Mouse (Mus musculus) layer of hippocampus, adult 9-10 months (tissue): ENCODE data around the gene S100a3.

ENCODE experiments used
- DNase-seq: peaks from one replicate; pipeline ENCODE4 v3.0.0; 2022; ENCODE audit warnings: low spot score

The S100a3 gene

DNA sequence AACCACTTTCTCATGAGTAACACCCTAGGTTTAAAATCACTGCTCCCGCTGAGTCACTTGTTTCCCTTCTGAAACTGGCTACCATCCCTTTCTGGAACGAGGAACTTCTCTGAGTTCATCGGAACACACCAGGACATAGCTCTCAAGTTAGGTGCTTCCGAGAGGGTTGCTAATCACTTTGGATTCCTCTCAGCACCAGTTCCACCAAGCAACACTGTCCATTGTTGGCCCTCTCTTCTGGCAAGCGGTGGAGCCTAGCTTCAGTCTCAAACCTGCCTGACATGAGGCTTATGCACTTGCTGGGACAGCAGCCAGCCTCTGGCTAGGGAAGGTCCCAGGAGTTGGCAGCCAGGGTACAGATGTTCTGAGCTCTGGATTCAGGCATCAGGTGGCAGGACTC, 14.3 kb downstream of the S100a3 start:
- no peak for DNase-seq

DNA sequence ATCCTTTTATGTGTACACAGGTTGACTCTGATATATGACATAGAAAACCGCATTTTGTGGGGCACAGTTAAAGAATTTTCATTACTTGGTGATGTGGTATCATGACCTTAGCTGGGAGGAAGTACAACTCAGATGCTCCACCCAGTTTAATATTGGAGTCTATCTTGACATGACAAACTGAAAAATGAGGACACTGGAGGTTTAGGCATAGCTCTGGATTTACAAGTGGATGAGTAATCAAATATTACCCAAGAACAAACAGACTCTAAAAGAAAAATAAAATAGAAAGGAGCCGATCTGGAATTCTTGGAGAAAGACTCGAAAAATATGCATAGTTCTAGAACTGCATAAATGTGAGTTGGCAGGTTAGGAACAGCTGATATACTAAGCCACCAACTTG, 14.9 kb downstream of the S100a3 start:
- DNase-seq: no peak

DNA sequence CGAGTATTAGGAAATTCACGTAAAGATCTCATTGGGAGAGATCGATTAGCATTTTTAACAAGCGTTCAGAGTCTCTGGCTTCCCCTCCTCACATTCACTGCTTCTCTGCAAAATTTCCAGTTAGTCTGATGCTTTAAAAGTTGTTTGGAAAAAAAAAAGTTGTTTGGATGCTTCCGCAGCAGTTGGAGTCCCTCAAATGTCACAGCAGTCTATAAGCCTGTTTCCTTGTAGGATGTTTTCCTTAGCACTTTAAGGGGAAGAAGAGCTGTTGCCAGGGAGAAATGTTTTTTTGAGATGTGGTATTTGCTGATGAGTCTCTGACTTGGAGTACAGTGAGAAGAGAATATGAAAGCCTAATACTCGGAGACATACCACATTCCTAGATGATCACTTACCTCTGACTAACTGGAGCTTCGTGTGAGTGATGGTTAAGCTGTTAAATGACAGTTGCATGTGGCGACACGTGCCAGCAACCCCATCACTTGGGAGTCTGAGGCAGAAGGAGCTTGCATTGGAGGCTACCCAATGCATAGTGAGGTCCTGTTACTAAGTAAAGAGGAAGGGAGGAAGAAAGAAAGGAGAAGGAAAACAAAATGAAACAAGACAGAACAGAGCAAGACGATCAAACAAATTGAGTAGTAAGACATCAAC, 16.1 kb downstream of the S100a3 start:
- DNase-seq: no peak

DNA sequence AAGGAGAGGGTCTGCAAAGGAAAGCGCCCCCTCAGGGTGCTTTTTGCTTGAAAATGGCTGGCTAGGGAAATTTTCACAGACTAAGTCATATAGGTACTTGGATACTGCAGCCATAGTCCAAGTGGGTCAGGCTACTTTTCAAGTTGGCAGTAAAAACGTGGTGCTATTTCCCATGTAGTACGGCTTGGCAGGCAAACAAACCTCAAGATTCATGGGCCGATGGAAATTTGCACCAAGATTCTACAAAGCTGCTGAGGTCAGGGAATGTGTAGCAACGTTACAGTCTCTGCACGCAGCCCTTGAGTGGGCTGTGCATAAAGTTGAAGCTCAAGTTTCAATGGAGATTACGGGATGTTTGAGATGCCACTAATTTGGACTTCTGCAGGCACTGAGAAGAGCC, 19.1 kb downstream of the S100a3 start:
- no peak for DNase-seq

DNA sequence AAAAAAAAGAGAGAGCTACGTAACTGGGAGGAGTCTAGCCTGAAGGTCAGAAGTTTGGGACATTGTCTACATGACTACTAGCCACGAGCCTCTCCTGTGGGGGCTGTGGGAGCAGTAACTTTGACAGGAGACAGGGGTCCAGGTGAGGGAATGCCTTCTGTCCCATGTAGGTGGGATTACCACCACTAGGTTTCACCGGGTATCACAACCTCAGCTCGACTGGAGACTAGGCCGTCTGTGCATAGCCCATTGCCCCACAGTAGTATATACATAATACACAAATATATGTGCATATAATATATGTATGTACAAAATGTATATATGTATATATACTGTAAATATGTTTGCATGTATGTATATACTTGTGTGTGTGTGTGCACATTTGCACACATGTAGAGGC, 20.8 kb downstream of the S100a3 start:
- no peak for DNase-seq

DNA sequence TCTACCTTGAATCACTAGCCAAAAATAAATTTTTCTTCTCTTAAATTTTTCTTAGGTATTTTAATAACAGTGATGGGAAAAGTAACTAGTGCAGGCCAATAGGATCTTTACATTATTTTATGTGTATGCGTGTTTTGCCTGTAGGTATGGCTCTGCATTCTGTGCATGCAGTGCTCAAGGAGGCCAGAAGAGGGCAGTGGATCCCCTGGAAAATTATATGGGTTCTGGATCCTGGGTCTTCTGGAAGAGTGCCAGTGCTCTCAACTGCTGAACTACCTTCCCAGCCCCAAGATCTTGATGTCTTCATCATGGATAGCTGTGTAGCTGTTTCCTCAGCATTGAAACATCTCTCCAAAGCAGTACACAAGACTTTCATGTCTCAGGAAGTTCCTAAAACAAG, 21.8 kb downstream of the S100a3 start:
- DNase-seq: no peak

DNA sequence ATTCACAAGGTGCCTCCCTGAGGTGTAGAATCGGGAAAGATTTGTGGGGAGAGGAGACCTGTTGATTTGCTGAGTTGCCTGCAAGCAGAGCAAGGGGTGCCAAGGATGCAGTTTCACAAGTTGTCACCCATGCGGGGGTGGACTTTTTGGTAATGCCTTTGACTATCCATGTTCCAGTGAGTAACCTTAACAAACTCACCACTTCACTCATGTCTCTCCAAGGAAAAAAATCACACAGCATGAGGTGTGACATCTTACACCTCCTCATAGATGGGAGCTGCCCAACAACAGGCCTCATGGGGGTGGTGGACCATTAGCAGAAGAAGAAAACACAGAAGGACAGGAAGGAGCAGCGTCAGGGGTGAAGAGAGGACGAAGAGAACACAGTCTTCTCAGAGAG, 22.2 kb downstream of the S100a3 start:
- DNase-seq: no peak

DNA sequence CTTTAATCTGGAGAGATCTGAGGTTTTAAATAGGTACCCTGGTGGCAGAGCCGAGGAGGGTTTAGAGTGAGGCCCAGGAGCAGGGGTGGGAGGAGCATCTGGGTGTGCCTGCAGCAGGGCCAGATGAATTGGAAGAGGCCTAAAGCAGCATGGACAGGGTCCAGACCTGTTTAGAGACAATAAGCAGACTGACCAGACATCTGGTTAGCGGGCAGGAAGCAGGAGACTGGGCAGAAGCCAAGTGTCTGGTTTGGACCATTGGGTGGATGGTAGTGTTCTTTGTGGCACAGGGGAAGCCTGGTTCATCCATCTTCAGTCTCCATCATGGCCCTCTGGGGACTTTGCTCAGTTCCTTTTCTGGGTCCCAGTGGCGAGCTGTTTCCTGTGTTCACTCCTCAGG, 23.5 kb downstream of the S100a3 start:
- DNase-seq: no peak

DNA sequence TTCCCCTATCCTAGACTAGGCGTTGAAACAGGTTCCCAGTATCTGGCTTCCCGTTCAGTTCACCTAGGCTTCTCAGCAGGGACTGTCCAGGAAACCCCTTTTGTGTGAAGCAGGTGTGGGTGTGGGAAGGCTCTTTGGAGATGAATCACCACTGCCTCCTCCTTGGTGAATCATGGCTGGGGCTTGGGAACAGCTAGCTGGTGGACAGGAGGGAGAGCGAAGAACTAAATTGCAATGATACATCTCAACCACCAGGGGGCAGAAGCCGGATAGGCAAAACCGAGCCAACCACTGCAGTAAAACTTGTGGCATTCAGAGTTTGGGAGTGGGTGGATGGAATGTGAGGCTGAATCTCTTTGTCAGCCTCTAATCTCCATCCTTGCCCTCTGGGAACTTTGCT, 25.2 kb downstream of the S100a3 start:
- DNase-seq: peak; percentile 46

DNA sequence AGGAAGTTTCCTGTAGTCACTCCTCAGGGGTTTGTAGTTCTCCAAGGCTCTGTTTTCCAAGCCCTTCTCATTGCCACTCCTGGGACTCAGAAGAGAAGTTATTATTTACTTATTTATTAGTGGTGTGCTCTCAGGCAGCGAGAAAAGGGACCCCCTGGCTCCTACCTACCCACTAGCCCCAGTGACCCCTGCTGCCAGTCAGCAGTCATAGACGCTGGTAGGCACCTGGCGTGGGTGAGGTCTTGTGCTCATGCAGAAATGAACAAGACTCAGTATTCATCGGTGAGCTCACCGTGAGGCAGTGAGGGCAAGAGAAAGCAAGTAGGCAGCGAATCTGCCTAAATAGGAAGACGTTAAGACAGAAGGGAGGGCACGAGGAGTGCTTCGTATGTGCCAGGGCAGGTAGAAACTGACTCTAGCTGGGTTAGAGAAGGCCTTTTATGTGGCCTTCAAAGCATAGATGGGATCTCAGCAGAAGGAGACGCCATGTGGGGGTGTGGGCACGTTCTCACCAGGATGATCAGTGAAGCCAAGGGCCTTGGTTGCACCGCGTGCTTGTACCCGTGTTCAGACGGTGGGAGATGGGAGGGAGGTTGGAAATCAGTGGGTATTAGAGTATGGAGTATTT, 25.8 kb downstream of the S100a3 start:
- DNase-seq: no peak

DNA sequence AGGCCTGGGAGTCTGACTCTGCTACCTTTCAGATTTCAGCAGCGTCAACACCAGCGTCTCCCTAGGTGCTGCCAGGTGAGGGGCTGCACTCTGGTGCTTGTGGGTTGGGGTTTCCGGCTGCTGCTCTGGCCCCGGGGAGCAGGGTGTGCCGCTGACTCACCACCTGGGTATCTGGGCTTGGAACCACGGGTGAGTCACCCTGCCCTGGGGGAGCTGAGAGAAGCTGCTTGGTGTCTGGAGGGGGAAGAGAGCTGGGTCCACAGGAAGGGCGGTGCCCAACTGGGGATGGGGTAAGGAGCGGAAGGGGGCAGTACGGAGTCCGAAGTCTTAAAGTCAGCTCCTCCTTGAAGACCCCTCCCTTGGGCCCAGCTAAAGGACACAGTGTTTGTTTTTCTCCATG, 26.5 kb downstream of the S100a3 start:
- no peak for DNase-seq

DNA sequence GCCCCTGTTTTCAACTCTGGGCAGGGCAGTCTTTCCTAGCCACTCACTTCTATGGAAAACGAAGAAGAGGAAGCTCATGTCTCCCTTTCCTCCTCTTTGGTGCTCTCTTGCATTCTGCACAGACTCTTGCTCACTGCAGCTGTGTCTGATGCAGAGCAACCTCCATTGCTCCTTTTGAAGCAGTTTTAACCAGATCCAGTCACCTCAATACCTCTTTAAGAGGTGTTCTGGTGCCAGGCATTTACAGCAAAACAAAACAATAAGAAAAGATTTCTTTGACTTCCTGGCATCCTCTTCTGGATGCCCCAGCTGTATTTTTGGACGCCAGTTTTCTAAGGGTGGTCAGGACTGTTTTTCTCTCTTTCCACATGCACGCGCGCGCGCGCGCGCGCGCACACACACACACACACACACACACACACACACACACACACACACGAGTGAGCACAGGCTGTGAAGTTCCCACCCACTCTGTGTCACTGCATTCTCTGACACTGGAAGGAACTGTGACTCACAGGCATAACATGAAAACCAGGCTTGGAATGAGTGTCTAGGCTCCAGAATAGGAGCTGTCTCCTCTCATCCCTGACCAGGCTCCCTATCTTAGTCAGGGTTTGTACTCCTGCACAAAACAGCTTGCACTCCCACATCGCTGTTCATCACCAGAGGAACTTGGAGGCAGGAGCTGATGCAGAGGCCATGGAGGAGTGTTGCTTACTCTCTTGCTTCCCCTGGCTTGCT, 27.2 kb downstream of the S100a3 start:
- DNase-seq: no peak

DNA sequence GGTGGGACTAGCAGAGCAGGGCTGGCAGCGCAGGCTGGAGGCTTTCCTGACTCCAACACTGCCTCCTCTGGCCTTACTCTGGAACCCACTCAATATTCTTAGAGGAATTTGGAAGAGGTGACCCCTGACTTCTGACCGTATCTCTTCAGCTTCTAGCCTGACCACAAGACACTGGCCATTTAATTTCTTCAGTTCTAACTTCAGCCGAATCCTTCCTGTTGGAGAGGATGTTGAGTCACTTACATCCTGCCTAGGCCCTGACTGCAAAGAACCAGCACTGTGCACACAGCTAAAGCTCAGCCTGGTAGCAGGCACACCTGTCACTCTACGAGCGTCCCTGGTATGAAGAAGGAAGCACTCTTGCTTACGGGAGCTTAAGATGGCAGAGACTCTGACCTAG, 29.0 kb downstream of the S100a3 start:
- no peak for DNase-seq

DNA sequence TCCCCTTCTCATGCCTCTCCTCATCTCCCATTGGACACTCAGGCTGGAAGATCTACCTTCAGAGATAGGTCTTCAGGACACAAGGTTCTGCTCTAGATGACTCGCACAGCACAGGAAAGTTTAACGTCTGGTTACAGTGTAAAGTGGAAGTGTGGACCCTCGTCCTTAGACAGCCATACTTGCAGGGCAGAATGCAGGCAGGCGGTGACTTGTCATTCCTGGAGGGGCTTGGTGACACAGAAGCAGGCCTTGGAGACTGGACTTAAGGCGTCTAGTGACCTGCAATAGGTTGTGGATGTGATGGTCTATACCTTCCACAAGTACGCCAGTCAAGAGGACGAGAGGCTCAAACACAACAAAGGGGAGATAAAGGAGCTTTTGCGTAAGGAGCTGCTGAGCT, 29.6 kb downstream of the S100a3 start, which contains the start of gene S100a2:
TSS of gene S100a2 (plus strand) at position 301 of the 400 bp plus-strand sequence.
- DNase-seq: no peak

DNA sequence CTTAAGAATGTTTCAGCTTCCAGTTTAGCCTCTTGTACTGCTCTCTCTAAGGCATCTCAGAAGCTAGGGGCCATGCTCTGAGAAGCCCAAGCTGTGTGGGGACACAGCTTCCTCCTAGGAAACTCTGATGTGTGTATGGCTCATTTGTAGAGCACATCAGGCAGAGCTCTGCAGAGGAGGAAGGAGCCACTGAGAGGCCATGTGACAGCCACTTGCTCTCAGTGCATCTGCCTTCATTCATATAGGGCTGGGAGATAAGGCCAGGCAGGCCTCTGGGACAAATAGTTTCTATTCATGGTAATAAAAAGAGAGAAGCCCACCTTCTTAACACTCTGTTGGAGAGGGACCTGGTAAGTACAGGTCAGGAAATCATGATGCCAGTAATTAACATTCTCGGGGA, 34.1 kb downstream of the S100a3 start:
- DNase-seq: no peak

DNA sequence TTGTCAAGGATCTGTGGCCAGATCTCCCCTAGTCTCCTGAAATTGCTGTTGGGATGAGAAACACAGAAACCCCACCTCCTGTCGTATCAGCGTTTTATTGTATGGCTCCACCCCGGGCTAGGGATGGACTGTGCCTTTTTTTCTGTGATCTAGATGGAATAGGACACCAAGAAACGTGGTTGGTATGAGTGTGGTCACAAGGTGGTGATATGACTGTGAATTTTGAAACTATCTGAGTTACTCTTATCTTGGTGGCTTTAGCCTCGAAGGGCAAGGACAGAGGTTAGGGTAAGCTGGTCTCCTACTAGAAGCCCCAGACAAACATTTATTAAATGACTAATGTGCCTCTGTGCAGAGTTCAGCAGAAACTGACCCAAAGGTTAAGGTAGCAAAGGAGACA, 35.2 kb downstream of the S100a3 start:
- DNase-seq: no peak

DNA sequence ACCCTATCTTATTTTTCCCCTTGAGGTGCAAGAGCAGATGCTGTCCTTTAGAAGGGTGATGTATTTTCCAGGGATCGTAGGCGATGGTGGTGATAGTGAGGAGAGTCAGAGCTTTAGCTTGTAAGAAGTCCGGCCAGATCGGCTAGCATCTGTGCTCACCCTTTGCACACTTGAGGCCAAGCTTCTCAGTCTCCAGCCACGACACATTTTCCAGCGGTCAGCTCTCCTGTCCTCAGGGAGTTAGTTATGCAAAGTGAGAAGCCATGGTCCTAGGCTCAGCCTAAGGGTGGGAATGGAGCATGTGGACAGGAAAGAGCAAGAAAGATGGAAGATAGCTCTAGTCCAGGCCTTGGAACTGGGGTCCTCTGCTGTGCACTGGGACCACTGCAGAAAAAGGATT, 36.4 kb downstream of the S100a3 start:
- no peak for DNase-seq

DNA sequence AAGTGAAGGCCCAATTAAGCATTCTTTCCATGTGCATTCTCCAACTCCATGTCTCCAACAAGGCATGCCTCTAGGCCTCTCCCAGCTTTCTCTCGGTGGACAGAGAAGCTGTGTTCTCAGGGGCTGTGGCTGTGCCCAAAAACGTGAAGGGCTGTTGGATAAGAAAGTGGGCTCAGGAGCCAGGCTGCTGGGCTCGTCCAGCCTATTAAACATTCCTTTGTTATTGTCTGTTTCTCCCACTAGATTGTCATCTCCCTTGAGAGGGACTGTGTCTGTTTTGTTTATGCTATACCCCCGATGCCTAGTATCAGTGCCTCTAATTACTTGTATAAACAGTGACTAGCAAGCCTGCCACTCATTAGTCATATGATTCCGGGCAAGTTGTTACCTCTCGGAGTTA, 37.4 kb downstream of the S100a3 start:
- no peak for DNase-seq

DNA sequence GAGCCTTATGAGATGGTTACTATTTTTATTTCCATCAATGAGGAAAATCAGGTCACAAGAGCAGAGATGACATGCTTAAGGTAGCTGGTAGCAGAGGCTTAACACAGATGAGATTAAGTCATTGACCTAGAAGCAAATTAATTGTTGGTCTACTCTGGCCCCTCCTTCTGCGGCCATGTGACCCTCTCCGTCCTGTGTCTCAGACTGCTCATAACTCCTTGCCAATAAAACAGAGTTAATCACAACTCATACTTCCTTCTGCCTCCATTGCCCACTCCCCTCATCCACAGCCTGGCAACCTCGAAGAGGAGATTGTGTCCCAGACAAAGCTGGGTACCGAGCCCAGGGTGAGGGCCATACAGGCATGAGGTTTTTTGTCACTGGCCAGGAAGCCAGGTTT, 37.8 kb downstream of the S100a3 start:
- DNase-seq: no peak

DNA sequence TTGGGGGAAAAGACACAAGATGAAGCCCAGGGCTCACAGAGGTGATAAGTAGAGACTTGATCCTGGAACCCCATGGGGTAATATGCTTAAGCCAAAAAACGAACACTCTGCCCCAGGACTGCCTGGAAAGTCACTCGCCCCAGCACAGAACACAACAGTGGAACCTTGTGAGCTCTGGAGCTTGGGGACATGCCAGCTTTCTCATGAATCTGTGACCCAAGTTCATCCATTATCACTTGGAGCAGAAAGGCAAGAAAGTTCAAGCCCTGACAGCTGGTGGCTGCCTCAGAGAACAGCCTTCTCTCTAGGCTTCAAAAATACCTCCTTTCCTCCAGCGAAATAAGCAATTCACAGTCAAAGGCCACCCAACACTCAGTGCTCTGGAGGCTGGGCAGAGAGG, 39.0 kb downstream of the S100a3 start:
- DNase-seq: no peak

DNA sequence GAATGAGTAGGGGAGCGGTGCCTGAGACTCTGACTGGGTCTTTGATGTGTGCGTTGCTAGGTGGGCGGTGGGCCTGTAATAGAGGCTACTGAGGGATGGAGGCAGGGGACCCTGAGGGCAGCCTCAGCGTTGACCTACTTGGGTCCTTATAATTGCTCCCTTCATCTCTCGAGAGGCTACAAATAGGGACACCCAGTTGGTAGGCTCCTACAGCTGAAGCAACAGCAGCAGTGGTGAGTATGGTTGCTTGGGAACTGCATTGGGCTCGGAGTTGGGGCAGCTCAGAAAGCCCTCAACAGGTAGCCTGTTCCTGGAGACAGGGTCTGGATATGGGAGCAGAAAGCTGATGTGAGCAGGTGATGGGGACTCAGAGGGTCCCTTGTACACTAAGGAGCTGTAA, 39.7 kb downstream of the S100a3 start:
- no peak for DNase-seq

DNA sequence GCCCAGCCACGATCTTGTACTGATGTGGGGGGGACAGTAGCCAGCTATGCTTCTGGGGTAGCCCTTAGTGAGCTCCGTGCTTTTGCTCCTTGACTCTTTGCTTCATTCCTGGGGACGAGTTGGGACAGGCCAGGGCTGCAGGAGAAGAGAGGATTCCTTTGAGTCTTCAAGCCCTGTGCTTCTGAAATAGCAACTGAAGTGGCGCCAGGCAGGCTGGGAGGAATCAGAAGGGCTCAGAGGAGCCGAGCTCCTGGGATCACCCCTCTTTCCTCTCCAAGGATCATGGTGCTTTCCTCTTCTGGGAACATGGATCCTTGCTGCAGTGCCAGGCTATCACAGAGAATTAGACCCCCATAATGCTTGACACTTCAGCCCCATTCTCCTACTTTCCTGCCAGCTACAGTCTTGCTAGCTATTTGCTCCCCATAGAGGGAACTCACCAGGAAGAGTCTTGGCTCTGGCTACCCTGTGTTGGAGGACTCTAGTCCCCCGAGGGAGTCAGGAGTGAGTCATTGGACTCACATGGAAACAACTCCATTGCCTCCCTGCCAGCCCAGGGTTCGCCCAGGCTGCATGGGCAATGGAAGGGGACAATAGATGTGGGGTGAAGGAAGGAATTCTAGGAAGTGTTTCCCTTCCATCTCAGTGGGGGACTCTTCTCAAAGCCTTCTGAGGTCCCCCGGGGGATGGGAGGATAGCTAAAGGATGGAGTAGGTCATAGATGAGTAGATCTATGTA, 40.2 kb downstream of the S100a3 start:
- no peak for DNase-seq
